Mouse (Mus musculus) MEL (cell line): Measurements from ENCODE around the gene Igfbp6. TPM values are rescaled to one million over a fixed set of nuclear protein-coding genes. Genes with fewer than 3 reads are reported as not detected.

Experiments
- DNase-seq: peaks from one replicate; pipeline ENCODE4 v3.0.0; 2011; ENCODE audit warnings: low read depth, low spot score
- H3K27ac ChIP-seq: 2 replicates; pipeline ENCODE4 v1.5.1; 2012; ENCODE audit warnings: low read depth, mild to moderate bottlenecking, control low read depth, low read length, moderate library complexity; ENCODE audit not compliant: control insufficient read depth
- H3K27me3 ChIP-seq, 2 experiments: fragments of 150-350 bp in 1 of 2; sonication (generic) in 1 of 2; 2 replicates each; pipeline ENCODE4 v1.6.1; 2012; ENCODE audit warnings: low read length in 2 of 2, mild to moderate bottlenecking in 2 of 2, improper control_type of control experiment in 1 of 2, moderate library complexity in 1 of 2; ENCODE audit not compliant: insufficient read depth in 2 of 2, control insufficient read depth in 1 of 2
- H3K36me3 ChIP-seq, 2 experiments: 2 replicates each; pipeline ENCODE4 v1.6.1; 2012 to 2014; ENCODE audit warnings: low read length in 2 of 2, improper control_type of control experiment in 1 of 2, inconsistent platforms in 1 of 2, mild to moderate bottlenecking in 1 of 2; ENCODE audit not compliant: insufficient read depth in 2 of 2, control insufficient read depth in 1 of 2
- H3K4me1 ChIP-seq, 2 experiments: fragments of 150-350 bp in 1 of 2; sonication (generic) in 1 of 2; 2 replicates each; pipeline ENCODE4 v1.6.1; 2012; ENCODE audit warnings: low read length in 2 of 2, improper control_type of control experiment in 1 of 2, mild to moderate bottlenecking in 1 of 2; ENCODE audit not compliant: insufficient read depth in 2 of 2, control insufficient read depth in 1 of 2
- H3K4me3 ChIP-seq, 2 experiments: fragments of 150-350 bp in 1 of 2; sonication (generic) in 1 of 2; 2 replicates each; pipeline ENCODE4 v1.5.1; 2012; ENCODE audit warnings: low read depth in 2 of 2, low read length in 2 of 2, mild to moderate bottlenecking in 2 of 2, moderate library complexity in 2 of 2, control low read depth in 1 of 2, improper control_type of control experiment in 1 of 2; ENCODE audit not compliant: control insufficient read depth in 1 of 2, insufficient read depth in 1 of 2
- H3K79me2 ChIP-seq: 2 replicates; pipeline ENCODE4 v1.6.1; 2012; ENCODE audit warnings: mild to moderate bottlenecking, low read length, moderate library complexity; ENCODE audit not compliant: control insufficient read depth, poor library complexity, insufficient read depth
- H3K9ac ChIP-seq: 2 replicates; pipeline ENCODE4 v1.6.1; 2012; ENCODE audit warnings: low read depth, mild to moderate bottlenecking, control low read depth, low read length, moderate library complexity; ENCODE audit not compliant: control insufficient read depth, poor library complexity, severe bottlenecking
- H3K9me3 ChIP-seq: fragments of 150-350 bp; sonication (generic); replicated peaks from 2 replicates; pipeline ENCODE4 v1.6.1; 2012; ENCODE audit warnings: mild to moderate bottlenecking, low read length, improper control_type of control experiment, moderate library complexity; ENCODE audit not compliant: insufficient read depth
- CHD1 ChIP-seq: IDR thresholded peaks from 2 replicates; pipeline ENCODE4 v1.6.1; 2012; ENCODE audit warnings: low read depth, mild to moderate bottlenecking, inconsistent platforms, low read length, improper control_type of control experiment
- CTCF ChIP-seq, 3 experiments: IDR thresholded peaks in 2 of 3; conservative IDR thresholded peaks in 1 of 3; 2 replicates each; pipeline ENCODE4 v1.5.1; 2011 to 2012; ENCODE audit warnings: low read length in 3 of 3, low read depth in 2 of 3, mild to moderate bottlenecking in 2 of 3, improper control_type of control experiment in 1 of 3, inconsistent platforms in 1 of 3, mixed read lengths in 1 of 3, moderate library complexity in 1 of 3; ENCODE audit not compliant: control insufficient read depth in 1 of 3, insufficient read depth in 1 of 3, poor library complexity in 1 of 3, severe bottlenecking in 1 of 3
- ELF1 ChIP-seq: IDR thresholded peaks from 2 replicates; pipeline ENCODE4 v1.6.1; 2014; ENCODE audit warnings: low read depth, mild to moderate bottlenecking, inconsistent platforms, low read length, improper control_type of control experiment, moderate library complexity
- GABPA ChIP-seq: IDR thresholded peaks from 2 replicates; pipeline ENCODE4 v1.6.1; 2012; ENCODE audit warnings: low read depth, mild to moderate bottlenecking, inconsistent platforms, low read length, improper control_type of control experiment, moderate library complexity
- GATA1 ChIP-seq: IDR thresholded peaks from 2 replicates; pipeline ENCODE4 v1.6.1; 2011; ENCODE audit warnings: low read depth, low read length, improper control_type of control experiment
- HCFC1 ChIP-seq: IDR thresholded peaks from 2 replicates; pipeline ENCODE4 v1.6.1; 2012; ENCODE audit warnings: low read depth, mild to moderate bottlenecking, inconsistent platforms, low read length, improper control_type of control experiment, moderate library complexity
- JUND ChIP-seq: IDR thresholded peaks from 2 replicates; pipeline ENCODE4 v1.6.1; 2011; ENCODE audit warnings: low read depth, mild to moderate bottlenecking, improper control_type of control experiment, low read length
- MAFK ChIP-seq: IDR thresholded peaks from 2 replicates; pipeline ENCODE4 v1.6.1; 2011; ENCODE audit warnings: low read depth, mild to moderate bottlenecking, low read length, improper control_type of control experiment, borderline replicate concordance
- MAZ ChIP-seq: IDR thresholded peaks from 2 replicates; pipeline ENCODE4 v1.6.1; 2012; ENCODE audit warnings: low read depth, mild to moderate bottlenecking, inconsistent platforms, low read length, improper control_type of control experiment
- MEF2A ChIP-seq: IDR thresholded peaks from 2 replicates; pipeline ENCODE4 v1.6.1; 2014; ENCODE audit warnings: low read depth, mild to moderate bottlenecking, inconsistent platforms, low read length, improper control_type of control experiment; ENCODE audit not compliant: poor library complexity, insufficient replicate concordance, severe bottlenecking; ENCODE audit errors: extremely low read depth
- MXI1 ChIP-seq: IDR thresholded peaks from 2 replicates; pipeline ENCODE4 v1.6.1; 2011; ENCODE audit warnings: mild to moderate bottlenecking, low read depth, low read length, improper control_type of control experiment
- NELFE ChIP-seq: IDR thresholded peaks from 2 replicates; pipeline ENCODE4 v1.6.1; 2011; ENCODE audit warnings: low read depth, low read length, improper control_type of control experiment
- NRF1 ChIP-seq: IDR thresholded peaks from 2 replicates; pipeline ENCODE4 v1.6.1; 2014; ENCODE audit warnings: low read depth, mild to moderate bottlenecking, inconsistent platforms, low read length, improper control_type of control experiment, moderate library complexity; ENCODE audit not compliant: poor library complexity, insufficient read depth, severe bottlenecking
- POLR2A ChIP-seq, 2 experiments: IDR thresholded peaks; 2 replicates each; pipeline ENCODE4 v1.6.1; 2011 to 2012; ENCODE audit warnings: low read length in 2 of 2, mild to moderate bottlenecking in 2 of 2, control low read depth in 1 of 2, improper control_type of control experiment in 1 of 2, low read depth in 1 of 2, moderate library complexity in 1 of 2; ENCODE audit not compliant: control insufficient read depth in 1 of 2, insufficient read depth in 1 of 2, poor library complexity in 1 of 2
- RAD21 ChIP-seq: IDR thresholded peaks from 2 replicates; pipeline ENCODE4 v1.6.1; 2011; ENCODE audit warnings: mild to moderate bottlenecking, low read depth, low read length, improper control_type of control experiment
- RCOR1 ChIP-seq: IDR thresholded peaks from 2 replicates; pipeline ENCODE4 v1.6.1; 2012; ENCODE audit warnings: low read depth, mild to moderate bottlenecking, inconsistent platforms, low read length, improper control_type of control experiment
- SMC3 ChIP-seq: IDR thresholded peaks from 2 replicates; pipeline ENCODE4 v1.6.1; 2011; ENCODE audit warnings: low read depth, low read length, improper control_type of control experiment
- TAL1 ChIP-seq: IDR thresholded peaks from 2 replicates; pipeline ENCODE4 v1.6.1; 2012; ENCODE audit warnings: mild to moderate bottlenecking, inconsistent platforms, low read length, moderate library complexity, mixed read lengths
- TBP ChIP-seq: IDR thresholded peaks from 2 replicates; pipeline ENCODE4 v1.8.0; 2011; ENCODE audit warnings: low read depth, low read length, improper control_type of control experiment
- USF2 ChIP-seq, 2 experiments: IDR thresholded peaks; 2 replicates each; pipeline ENCODE4 v1.6.1; 2011 to 2012; ENCODE audit warnings: improper control_type of control experiment in 2 of 2, low read length in 2 of 2, borderline replicate concordance in 1 of 2, inconsistent platforms in 1 of 2, low read depth in 1 of 2, mild to moderate bottlenecking in 1 of 2; ENCODE audit not compliant: insufficient read depth in 1 of 2
- ZC3H11A ChIP-seq: IDR thresholded peaks from 2 replicates; pipeline ENCODE4 v1.6.1; 2012; ENCODE audit warnings: low read depth, mild to moderate bottlenecking, inconsistent platforms, low read length, improper control_type of control experiment
- ZKSCAN1 ChIP-seq: IDR thresholded peaks from 2 replicates; pipeline ENCODE4 v1.6.1; 2012; ENCODE audit warnings: low read depth, mild to moderate bottlenecking, inconsistent platforms, low read length, improper control_type of control experiment, moderate library complexity
- ZNF384 ChIP-seq: IDR thresholded peaks from 2 replicates; pipeline ENCODE4 v1.6.1; 2012; ENCODE audit warnings: low read depth, mild to moderate bottlenecking, inconsistent platforms, low read length, improper control_type of control experiment
- polyA plus RNA-seq, 2 experiments: library from polyadenylated mRNA; stranded (reverse) in 1 of 2; unstranded in 1 of 2; fragments of >175 nt in 1 of 2; fragments of >200 nt in 1 of 2; gene quantifications; 2 replicates each; pipeline versions ENCODE4 v1.2.1 to v1.2.4; 2012; ENCODE audit warnings: low replicate concordance in 2 of 2, low read depth in 1 of 2; ENCODE audit not compliant: insufficient read length in 2 of 2, insufficient read depth in 1 of 2, missing spikeins in 1 of 2
- total RNA-seq: library from RNA; depleted of rRNA; stranded (reverse); fragments of 300-350 nt; gene quantifications from 2 replicates; pipeline ENCODE4 v1.2.3, GENCODE M21; 2012

Igfbp6 gene
- total and polyA plus RNA-seq, 3 experiments, result 0.65 to 1.8 TPM; not detected in 1

GRCm38 (mm10) chr15:102188096-102188495, 43.9 kb downstream of the Igfbp6 start:
- Histone ChIP-seq H3K79me2 (no peaks in the 10 kb centered on the region), H3K27ac (no peak overlapping the region), H3K9ac (no peak overlapping the region), H3K9me3 (no peaks in the 10 kb centered on the region), H3K4me3 (no peak overlapping the region), H3K27me3 (no peaks in the 10 kb centered on the region), H3K36me3 (no peaks in the 10 kb centered on the region), H3K4me1 (0 out of 4 replicates have a peak, but pooled peaks cover 0 to 5% of the 10 kb centered on the region in 2 experiments)
- no peak for DNase-seq
- no peak for TF ChIP-seq CTCF (IDR thresholded peaks at IDR 0.05 in 2 of 3, conservative IDR thresholded peaks at IDR 0.05 in 1 of 3; ENCODE audit: control insufficient read depth in 1 of 3, insufficient read depth in 1 of 3, low read depth in 2 of 3, low read length in 3 of 3, poor library complexity in 1 of 3, severe bottlenecking in 1 of 3)
- TF ChIP-seq ZC3H11A, result no peak
- no peak for TF ChIP-seq NELFE
- TF ChIP-seq MAZ, result no peak

DNA sequence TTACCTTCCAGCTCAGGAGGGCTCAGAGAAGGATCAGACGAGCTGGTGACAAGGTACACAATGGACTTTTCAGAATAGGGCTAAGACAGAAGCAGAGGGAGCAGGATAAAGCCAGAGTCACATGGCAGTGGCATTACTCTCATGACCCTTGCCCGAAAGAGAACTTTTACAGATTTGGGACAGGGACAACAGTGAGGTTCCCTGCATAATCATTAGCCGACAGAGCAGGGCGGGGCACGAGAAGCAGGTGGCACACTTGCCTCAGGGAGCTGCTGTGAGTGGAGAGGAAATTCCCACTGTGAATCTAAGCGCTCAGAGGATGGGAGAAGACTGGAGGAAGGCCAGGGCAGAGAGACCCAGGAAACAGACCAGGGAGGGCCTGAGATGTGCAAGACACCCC, 44.7 kb downstream of the Igfbp6 start:
- Histone ChIP-seq H3K4me3 (no peak overlapping the region), H3K9me3 (no peaks in the 10 kb centered on the region), H3K79me2 (no peaks in the 10 kb centered on the region), H3K36me3 (no peaks in the 10 kb centered on the region), H3K4me1 (0 out of 4 replicates have a peak, but pooled peaks cover 0 to 7% of the 10 kb centered on the region in 2 experiments), H3K27ac (no peak overlapping the region), H3K9ac (no peak overlapping the region), H3K27me3 (no peaks in the 10 kb centered on the region)
- no peak for TF ChIP-seq RAD21
- TF ChIP-seq CHD1, result no peak
- TF ChIP-seq GABPA, result no peak
- no peak for TF ChIP-seq JUND
- TF ChIP-seq RCOR1, result no peak
- TF ChIP-seq HCFC1, result no peak
- TF ChIP-seq GATA1, result no peak
- no peak for TF ChIP-seq ZKSCAN1
- TF ChIP-seq TAL1, result no peak
- TF ChIP-seq MAFK, result no peak
- TF ChIP-seq TBP, result no peak
- no peak for TF ChIP-seq NRF1
- no peak for TF ChIP-seq POLR2A (IDR thresholded peaks at IDR 0.05; ENCODE audit: control insufficient read depth in 1 of 2, insufficient read depth in 1 of 2, low read depth in 1 of 2, low read length in 2 of 2, poor library complexity in 1 of 2)
- TF ChIP-seq MEF2A, result no peak
- TF ChIP-seq MXI1, result no peak
- no peak for TF ChIP-seq SMC3
- TF ChIP-seq ELF1, result no peak
- TF ChIP-seq ZNF384, result no peak
- TF ChIP-seq USF2 (IDR thresholded peaks at IDR 0.05; ENCODE audit: borderline replicate concordance in 1 of 2, insufficient read depth in 1 of 2, low read depth in 1 of 2, low read length in 2 of 2), result no peak
- no peak for DNase-seq
